Mouse (Mus musculus) CH12.LX (cell line): ENCODE results near the gene Thsd4. TPM values are rescaled to one million over a fixed set of nuclear protein-coding genes. Genes with fewer than 3 reads are reported as not detected.

Experiments used
- DNase-seq: peaks from one replicate; pipeline ENCODE4 v3.0.0-alpha.2; 2013; ENCODE audit errors: extremely low read depth
- H3K27ac ChIP-seq: 2 replicates; pipeline ENCODE4 v1.5.1; 2012; ENCODE audit warnings: low read depth, mild to moderate bottlenecking, control low read depth, moderate library complexity; ENCODE audit not compliant: insufficient read depth
- H3K27me3 ChIP-seq: replicated peaks from 2 replicates; pipeline ENCODE3; 2012; ENCODE audit warnings: inconsistent platforms
- H3K36me3 ChIP-seq, 2 experiments: replicated peaks in 1 of 2; 2 replicates each; pipeline versions ENCODE3 to v1.6.1; 2012; ENCODE audit warnings: inconsistent platforms in 1 of 2, low read length in 1 of 2, mild to moderate bottlenecking in 1 of 2, mixed read lengths in 1 of 2, moderate library complexity in 1 of 2; ENCODE audit not compliant: control insufficient read depth in 1 of 2, insufficient read depth in 1 of 2
- H3K4me1 ChIP-seq, 2 experiments: 2 replicates each; pipeline ENCODE4 v1.6.1; 2012; ENCODE audit warnings: inconsistent platforms in 1 of 2, moderate library complexity in 1 of 2; ENCODE audit not compliant: insufficient read depth in 2 of 2, control insufficient read depth in 1 of 2
- H3K4me2 ChIP-seq: 2 replicates; pipeline ENCODE4 v1.6.1; 2012; ENCODE audit warnings: low read depth, mild to moderate bottlenecking, control low read depth; ENCODE audit not compliant: poor library complexity, insufficient read depth, severe bottlenecking
- H3K4me3 ChIP-seq, 3 experiments: fragments of 150-350 bp in 1 of 3; sonication (generic) in 1 of 3; replicated peaks in 1 of 3; 2 replicates each; pipeline versions ENCODE3 to v1.5.1; 2011 to 2012; ENCODE audit warnings: low read depth in 2 of 3, low read length in 2 of 3, mild to moderate bottlenecking in 2 of 3, moderate library complexity in 2 of 3, control low read depth in 1 of 3, improper control_type of control experiment in 1 of 3, inconsistent platforms in 1 of 3, mixed read lengths in 1 of 3; ENCODE audit not compliant: poor library complexity in 1 of 3
- H3K79me2 ChIP-seq: replicated peaks from 2 replicates; pipeline ENCODE4 v1.6.1; 2012; ENCODE audit warnings: mild to moderate bottlenecking, moderate library complexity; ENCODE audit not compliant: control insufficient read depth, poor library complexity, insufficient read depth, severe bottlenecking; ENCODE audit errors: extremely low read depth
- H3K9ac ChIP-seq: 2 replicates; pipeline ENCODE4 v1.6.1; 2012; ENCODE audit warnings: low read depth, mild to moderate bottlenecking, control low read depth, moderate library complexity; ENCODE audit not compliant: insufficient read depth
- H3K9me3 ChIP-seq: replicated peaks from 2 replicates; pipeline ENCODE3; 2012; ENCODE audit warnings: low read length, inconsistent platforms, mixed read lengths
- BHLHE40 ChIP-seq: IDR thresholded peaks from 2 replicates; pipeline ENCODE4 v1.6.1; 2011; ENCODE audit warnings: mild to moderate bottlenecking, low read depth, low read length, improper control_type of control experiment
- CHD1 ChIP-seq: IDR thresholded peaks from 2 replicates; pipeline ENCODE4 v1.6.1; 2012; ENCODE audit warnings: low read depth, low read length, improper control_type of control experiment, inconsistent platforms
- CTCF ChIP-seq, 2 experiments: IDR thresholded peaks in 1 of 2; conservative IDR thresholded peaks in 1 of 2; 2 replicates each; pipeline ENCODE4 v1.5.1; 2011 to 2012; ENCODE audit warnings: low read depth in 2 of 2, low read length in 2 of 2, improper control_type of control experiment in 1 of 2, inconsistent platforms in 1 of 2, mild to moderate bottlenecking in 1 of 2, moderate library complexity in 1 of 2
- E2F4 ChIP-seq: IDR thresholded peaks from 2 replicates; pipeline ENCODE4 v1.6.1; 2011; ENCODE audit warnings: low read depth, low read length, improper control_type of control experiment; ENCODE audit not compliant: insufficient replicate concordance
- EP300 ChIP-seq: IDR thresholded peaks from 2 replicates; pipeline ENCODE4 v1.6.1; 2011; ENCODE audit warnings: low read length, improper control_type of control experiment
- ETS1 ChIP-seq: conservative IDR thresholded peaks from 2 replicates; pipeline ENCODE4 v1.6.1; 2012; ENCODE audit warnings: low read depth, mild to moderate bottlenecking, inconsistent platforms, low read length, improper control_type of control experiment, moderate library complexity
- GABPA ChIP-seq: IDR thresholded peaks from 2 replicates; pipeline ENCODE4 v1.6.1; 2012; ENCODE audit warnings: low read depth, low read length, improper control_type of control experiment, inconsistent platforms; ENCODE audit not compliant: insufficient replicate concordance
- HCFC1 ChIP-seq: IDR thresholded peaks from 2 replicates; pipeline ENCODE4 v1.6.1; 2012; ENCODE audit warnings: low read depth, mild to moderate bottlenecking, inconsistent platforms, low read length, improper control_type of control experiment
- JUN ChIP-seq: IDR thresholded peaks from 2 replicates; pipeline ENCODE4 v1.6.1; 2011; ENCODE audit warnings: low read depth, mild to moderate bottlenecking, low read length, improper control_type of control experiment, moderate library complexity; ENCODE audit not compliant: insufficient read depth
- KAT2A ChIP-seq: IDR thresholded peaks from 2 replicates; pipeline ENCODE4 v1.6.1; 2012; ENCODE audit warnings: low read length, improper control_type of control experiment, inconsistent platforms; ENCODE audit not compliant: insufficient replicate concordance
- MAFK ChIP-seq: IDR thresholded peaks from 2 replicates; pipeline ENCODE4 v1.6.1; 2011; ENCODE audit warnings: low read length, improper control_type of control experiment; ENCODE audit not compliant: insufficient replicate concordance
- MEF2A ChIP-seq: IDR thresholded peaks from 2 replicates; pipeline ENCODE4 v1.6.1; 2014; ENCODE audit warnings: low read depth, mild to moderate bottlenecking, inconsistent platforms, low read length, improper control_type of control experiment, borderline replicate concordance
- MXI1 ChIP-seq: IDR thresholded peaks from 2 replicates; pipeline ENCODE4 v1.6.1; 2011; ENCODE audit warnings: mild to moderate bottlenecking, low read depth, low read length, improper control_type of control experiment
- MYC ChIP-seq: IDR thresholded peaks from 2 replicates; pipeline ENCODE4 v1.6.1; 2011; ENCODE audit warnings: low read depth, mild to moderate bottlenecking, improper control_type of control experiment, low read length
- NRF1 ChIP-seq: IDR thresholded peaks from 2 replicates; pipeline ENCODE4 v1.6.1; 2014; ENCODE audit warnings: low read depth, mild to moderate bottlenecking, inconsistent platforms, low read length, improper control_type of control experiment, moderate library complexity
- PAX5 ChIP-seq: IDR thresholded peaks from 2 replicates; pipeline ENCODE4 v1.6.1; 2012; ENCODE audit warnings: low read length, inconsistent platforms, mixed read lengths
- POLR2A ChIP-seq: IDR thresholded peaks from 2 replicates; pipeline ENCODE4 v1.6.1; 2011; ENCODE audit warnings: low read depth, mild to moderate bottlenecking, improper control_type of control experiment, low read length
- RAD21 ChIP-seq: IDR thresholded peaks from 2 replicates; pipeline ENCODE4 v1.6.1; 2011; ENCODE audit warnings: low read depth, mild to moderate bottlenecking, low read length, improper control_type of control experiment, moderate library complexity
- SIN3A ChIP-seq: IDR thresholded peaks from 2 replicates; pipeline ENCODE4 v1.6.1; 2012; ENCODE audit warnings: low read length, improper control_type of control experiment, inconsistent platforms
- SMC3 ChIP-seq: IDR thresholded peaks from 2 replicates; pipeline ENCODE4 v1.6.1; 2011; ENCODE audit warnings: low read depth, low read length, improper control_type of control experiment
- TBP ChIP-seq: conservative IDR thresholded peaks from 2 replicates; pipeline ENCODE4 v1.6.1; 2011; ENCODE audit warnings: low read depth, low read length, improper control_type of control experiment
- TCF12 ChIP-seq: IDR thresholded peaks from 2 replicates; pipeline ENCODE4 v1.6.1; 2014; ENCODE audit warnings: low read depth, mild to moderate bottlenecking, inconsistent platforms, low read length, improper control_type of control experiment
- UBTF ChIP-seq: IDR thresholded peaks from 2 replicates; pipeline ENCODE4 v1.6.1; 2012; ENCODE audit warnings: low read depth, mild to moderate bottlenecking, inconsistent platforms, low read length, improper control_type of control experiment, moderate library complexity
- USF1 ChIP-seq: IDR thresholded peaks from 2 replicates; pipeline ENCODE4 v1.6.1; 2014; ENCODE audit warnings: low read depth, mild to moderate bottlenecking, inconsistent platforms, low read length, improper control_type of control experiment
- ZC3H11A ChIP-seq: IDR thresholded peaks from 2 replicates; pipeline ENCODE4 v1.6.1; 2012; ENCODE audit warnings: low read depth, mild to moderate bottlenecking, inconsistent platforms, low read length, improper control_type of control experiment
- ZNF384 ChIP-seq: IDR thresholded peaks from 2 replicates; pipeline ENCODE4 v1.6.1; 2012; ENCODE audit warnings: low read depth, low read length, improper control_type of control experiment, inconsistent platforms
- dilution Hi-C: fragments of 300-500 bp; cut with MboI; formaldehyde crosslinking; loops from 2 replicates; pipeline ENCODE4 v1.14.3; 2020; ENCODE audit warnings: low sequenced_read_pairs; ENCODE audit not compliant: extremely low pct_unique_long_range_greater_than_20kb, extremely low pct_ligation_motif_present
- in situ Hi-C: fragments of 300-500 bp; cut with MboI; formaldehyde crosslinking; loops from 3 replicates; pipeline ENCODE4 v1.14.3; 2019; ENCODE audit warnings: low sequenced_read_pairs, low pct_ligation_motif_present, low pct_unique_long_range_greater_than_20kb, mixed read lengths
- polyA plus RNA-seq: library from polyadenylated mRNA; unstranded; fragments of >175 nt; gene quantifications from 2 replicates; pipeline ENCODE4 v1.2.1, GENCODE M21; 2012; ENCODE audit warnings: low read depth; ENCODE audit not compliant: insufficient read length
- total RNA-seq, 2 experiments: library from RNA; depleted of rRNA; stranded (reverse); fragments of 300-350 nt in 1 of 2; fragments of >200 nt in 1 of 2; gene quantifications; 2 replicates each; pipeline ENCODE4 v1.2.3; 2012 to 2014

Thsd4 gene
- total and polyA plus RNA-seq, 3 experiments: not detected

- no peak overlapping the region for H3K9ac ChIP-seq
- dilution Hi-C loops: no loop called here
- no peak for DNase-seq
- no peaks in the 10 kb centered on the region for H3K79me2 ChIP-seq
- H3K9me3 ChIP-seq: no peaks in the 10 kb centered on the region
- H3K4me1 ChIP-seq: no peaks in the 10 kb centered on the region
- no peak overlapping the region for H3K4me3 ChIP-seq
- no peaks in the 10 kb centered on the region for H3K27me3 ChIP-seq
- TF ChIP-seq CTCF (conservative IDR thresholded peaks at IDR 0.05 in 1 of 2, IDR thresholded peaks at IDR 0.05 in 1 of 2; ENCODE audit: low read depth in 2 of 2, low read length in 2 of 2) (no peak), KAT2A (no peak), UBTF (no peak), ZC3H11A (no peak), TCF12 (no peak), MXI1 (no peak), E2F4 (no peak)
- no peaks in the 10 kb centered on the region for H3K36me3 ChIP-seq
- H3K27ac ChIP-seq: no peak overlapping the region
- no peak overlapping the region for H3K4me2 ChIP-seq
- in situ Hi-C loops: no loop called here
Observed at GRCm38 (mm10) chr9:59997725-59998124, 524.1 kb downstream of the Thsd4 start.

- H3K9me3 ChIP-seq: no peaks in the 10 kb centered on the region
- no peak overlapping the region for H3K4me2 ChIP-seq
- no peak for DNase-seq
- TF ChIP-seq TBP (no peak), SMC3 (no peak), PAX5 (no peak), HCFC1 (no peak), ETS1 (no peak), SIN3A (no peak), BHLHE40 (no peak), ZNF384 (no peak), EP300 (no peak), KAT2A (no peak)
- in situ Hi-C loops: no loop called here
- H3K27me3 ChIP-seq: no peaks in the 10 kb centered on the region
- H3K4me3 ChIP-seq: no peak overlapping the region
- H3K27ac ChIP-seq: no peak overlapping the region
- H3K79me2 ChIP-seq: no peaks in the 10 kb centered on the region
- no peaks in the 10 kb centered on the region for H3K36me3 ChIP-seq
- dilution Hi-C loops: no loop called here
- no peak overlapping the region for H3K9ac ChIP-seq
- no peaks in the 10 kb centered on the region; a peak in 1 of 4 replicates for H3K4me1 ChIP-seq
Observed at GRCm38 (mm10) chr9:59991407-59991806, 530.4 kb downstream of the Thsd4 start.

- Histone ChIP-seq H3K27ac (no peak overlapping the region), H3K9ac (no peak overlapping the region), H3K4me1 (no peaks in the 10 kb centered on the region; a peak in 1 of 4 replicates), H3K79me2 (no peaks in the 10 kb centered on the region), H3K4me2 (no peak overlapping the region), H3K36me3 (no peaks in the 10 kb centered on the region), H3K4me3 (no peak overlapping the region), H3K9me3 (no peaks in the 10 kb centered on the region), H3K27me3 (no peaks in the 10 kb centered on the region)
- peak; percentile 66 for DNase-seq
- dilution Hi-C loops (no loop called here), in situ Hi-C loops (no loop called here)
- TF ChIP-seq E2F4: no peak
- TF ChIP-seq NRF1: no peak
- TF ChIP-seq TBP: no peak
- TF ChIP-seq MAFK: no peak
- TF ChIP-seq POLR2A: no peak
- no peak for TF ChIP-seq TCF12
- TF ChIP-seq KAT2A: no peak
- no peak for TF ChIP-seq MYC
- no peak for TF ChIP-seq JUN
- TF ChIP-seq HCFC1: no peak
- TF ChIP-seq BHLHE40: no peak
- no peak for TF ChIP-seq ETS1
- peak; percentile 64 to 81 for TF ChIP-seq CTCF (conservative IDR thresholded peaks at IDR 0.05 in 1 of 2, IDR thresholded peaks at IDR 0.05 in 1 of 2; ENCODE audit: low read depth in 2 of 2, low read length in 2 of 2)
- no peak for TF ChIP-seq USF1
- TF ChIP-seq GABPA: no peak
- no peak for TF ChIP-seq MXI1
- peak; percentile 54 for TF ChIP-seq RAD21
- no peak for TF ChIP-seq CHD1
- TF ChIP-seq MEF2A: no peak
Observed at GRCm38 (mm10) chr9:59989864-59990263, 532.0 kb downstream of the Thsd4 start.
